7 mouse cellular contexts compared by ENCODE assay signal in genomic region chr6:128375192-128375591, GRCm38 (mm10). TPM values are rescaled to one million over a fixed set of nuclear protein-coding genes. Genes with fewer than 3 reads are reported as not detected.
A peak's percentile ranks its signal among the peaks of the same experiment; 100 is the strongest.
DNase-seq lines count a peak whose midpoint lies in the region; ATAC-seq lines count a peak whose summit lies in the region.

Gene Tex52, plus strand, starts transcription at chr6:128375456.
Gene Gm44596, plus strand, starts transcription at chr6:128375503.

- no peaks in the 10 kb centered on the region for H3K27me3 ChIP-seq in embryonic facial prominence, embryonic 11.5 days (ENCODE audit: control insufficient read depth, insufficient read depth, low read length)
- H3K27me3 ChIP-seq in heart, embryonic 15.5 days, result no peaks in the 10 kb centered on the region

- peak; percentile 39 for DNase-seq in ZHBTc4 (ENCODE audit: low read depth, low spot score)
- DNase-seq in embryonic facial prominence, embryonic 11.5 days (ENCODE audit: low spot score), result peak; percentile 65
- peak; percentile 12 to 28 for DNase-seq in layer of hippocampus, postnatal 25 days (ENCODE audit: extremely low spot score in 1 of 2, low spot score in 1 of 2)
- peak; percentile 67 for DNase-seq in retina, embryonic 14.5 days (ENCODE audit: low spot score)
- DNase-seq in adrenal gland, postnatal 10 days, result no peak
- no peak for DNase-seq in urinary bladder, adult 18-20 months (ENCODE audit: low spot score in 2 of 2)

- peak; percentile 71 for ATAC-seq in embryonic facial prominence, embryonic 11.5 days (replicated peaks; ENCODE audit: insufficient number of reproducible peaks, low FRiP score, low TSS enrichment, low read depth)
- ATAC-seq in heart, embryonic 15.5 days (replicated peaks; ENCODE audit: insufficient number of reproducible peaks, insufficient read depth, low FRiP score, low read depth), result peak; percentile 63

- H3K4me1 ChIP-seq in embryonic facial prominence, embryonic 11.5 days (ENCODE audit: control insufficient read depth, insufficient read depth, low read length), result no peaks in the 10 kb centered on the region
- peaks cover 6% of the 10 kb centered on the region; the same call in 1 of the 2 replicates for H3K4me1 ChIP-seq in heart, embryonic 15.5 days (replicated peaks)

- peaks cover 17% of the 10 kb centered on the region for H3K36me3 ChIP-seq in embryonic facial prominence, embryonic 11.5 days (replicated peaks; ENCODE audit: control insufficient read depth, insufficient read depth, low read depth, low read length)
- peaks cover 49% of the 10 kb centered on the region for H3K36me3 ChIP-seq in heart, embryonic 15.5 days

- no peak within 1 kb of the TSS for H3K9ac ChIP-seq in embryonic facial prominence, embryonic 11.5 days (replicated peaks; ENCODE audit: low read length)
- H3K9ac ChIP-seq in heart, embryonic 15.5 days, result no peak within 1 kb of the TSS

- 28% methylated on average over 6 of the region's 6 CpGs for WGBS in embryonic facial prominence, embryonic 11.5 days
- WGBS in heart, embryonic 15.5 days, result 49% methylated on average over 6 of the region's 6 CpGs

- H3K4me2 ChIP-seq in embryonic facial prominence, embryonic 11.5 days (ENCODE audit: low read depth, low read length), result no peak within 1 kb of the TSS
- no peak within 1 kb of the TSS for H3K4me2 ChIP-seq in heart, embryonic 15.5 days

- no peaks in the 10 kb centered on the region for H3K9me3 ChIP-seq in embryonic facial prominence, embryonic 11.5 days (replicated peaks; ENCODE audit: control insufficient read depth, low read length)
- no peaks in the 10 kb centered on the region for H3K9me3 ChIP-seq in heart, embryonic 15.5 days (replicated peaks)

- H3K27ac ChIP-seq in embryonic facial prominence, embryonic 11.5 days (replicated peaks; ENCODE audit: low read depth, low read length), result no peak within 1 kb of the TSS; the same call in 1 of the 2 replicates
- H3K27ac ChIP-seq in heart, embryonic 15.5 days, result 0 out of 2 replicates have a peak within 1 kb of the TSS, but pooled peaks have one; percentile 9

- no peak within 1 kb of the TSS for H3K4me3 ChIP-seq in embryonic facial prominence, embryonic 11.5 days (ENCODE audit: low read depth, low read length)
- no peak within 1 kb of the TSS for H3K4me3 ChIP-seq in heart, embryonic 15.5 days

RNA-seq across cellular contexts. Expression of gene Tex52, which starts in this region (rescaled TPM):
- 0.31 and 0.36 TPM in 2 replicates for polyA plus RNA-seq in embryonic facial prominence, embryonic 11.5 days (2014; fragmentation: Nextera tagmentation; extraction: Ambion mirVana)
- polyA plus RNA-seq in heart, embryonic 15.5 days (2015; fragmentation: Nextera tagmentation; extraction: Ambion mirVana), result 0.18 and 0.39 TPM in 2 replicates
- total RNA-seq in layer of hippocampus, postnatal 25 days (2021), result 1 to 10 TPM in 1 of 2 experiments, under 1 TPM in 1; 0.94 to 1.2 TPM
- total RNA-seq in adrenal gland, postnatal 10 days (2021), result not detected

RNA-seq across cellular contexts. Expression of gene Gm44596, which starts in this region (rescaled TPM):
- not detected in 2 replicates for polyA plus RNA-seq in embryonic facial prominence, embryonic 11.5 days (2014; fragmentation: Nextera tagmentation; extraction: Ambion mirVana)
- not detected in 2 replicates for polyA plus RNA-seq in heart, embryonic 15.5 days (2015; fragmentation: Nextera tagmentation; extraction: Ambion mirVana)
- total RNA-seq in layer of hippocampus, postnatal 25 days (2021), result not detected
- total RNA-seq in adrenal gland, postnatal 10 days (2021), result not detected

Comparison
In these comparisons a context has a peak if more than half of its experiments do, and no peak if none do; other contexts are left out.
1. Peak in DNase-seq and ATAC-seq in embryonic facial prominence, embryonic 11.5 days; RNA of the genes that start here not detected or under 1 TPM.
2. Peak in ATAC-seq and H3K27ac ChIP-seq in heart, embryonic 15.5 days; RNA of the genes that start here not detected or under 1 TPM.
3. DNase-seq: peak in ZHBTc4 (single experiment), layer of hippocampus, postnatal 25 days (2 of 2) and retina, embryonic 14.5 days (single experiment); none in adrenal gland, postnatal 10 days (single experiment) and urinary bladder, adult 18-20 months (0 of 2).